Mouse (Mus musculus) Patski (cell line): ENCODE results near the gene Eed. TPM values are rescaled to one million over a fixed set of nuclear protein-coding genes. Genes with fewer than 3 reads are reported as not detected.

ENCODE experiments used
- ATAC-seq: fragments of 100-300 bp; one replicate; pipeline ENCODE4 v1.8.0; 2021
- CTCF ChIA-PET: fragments of 350-600 bp; sonication (Branson Sonifier 250); formaldehyde crosslinking; loops from one replicate; lab custom pipeline; 2022; ENCODE audit warnings: inconsistent platforms; lab: Charles Lee
- POLR2A ChIA-PET: fragments of 350-600 bp; sonication (Branson Sonifier 250); formaldehyde crosslinking; loops from one replicate; lab custom pipeline; 2022; ENCODE audit warnings: antibody characterized with exemption, inconsistent platforms; lab: Charles Lee
- DNase-seq: peaks from one replicate; pipeline ENCODE4 v3.0.0-alpha.2; 2011; ENCODE audit warnings: low read depth, low spot score
- H3K27me3 ChIP-seq: fragments of 371-371 bp; one replicate; pipeline ENCODE4 v1.5.1; 2021
- CTCF ChIP-seq: fragments of 100-300 bp; IDR thresholded peaks from one replicate; pipeline ENCODE4 v1.5.1; 2021
- in situ Hi-C: fragments of 300-500 bp; cut with MboI; formaldehyde crosslinking; loops from 3 replicates; pipeline ENCODE4 v1.11.1; 2018; ENCODE audit warnings: low pct_unique_long_range_greater_than_20kb, mixed read lengths
- polyA plus RNA-seq: library from polyadenylated mRNA; unstranded; gene quantifications from one replicate; pipeline ENCODE4 v1.2.3, GENCODE M21; 2021

Gene Eed
- 74.1 TPM for polyA plus RNA-seq

- no peaks in the 10 kb centered on the region for H3K27me3 ChIP-seq
- in situ Hi-C loops: loop anchor here (25.0 kb wide), 1 partner anchor 457 kb away; the partner anchor contains the start of genes Ccdc89 and Crebzf
- TF ChIP-seq CTCF: no peak
- ATAC-seq: peak; percentile 86
- ChIA-PET CTCF (no interaction called here), POLR2A (interaction anchor here (1.0 to 1.3 kb wide), 4 partner anchors 13 to 25 kb away, joined by 3 to 4 read pairs (median 3); no protein-coding TSS in a partner anchor)
- peak; percentile 81 for DNase-seq
Observed at GRCm38 (mm10) chr7:89980485-89981422, at the start of gene Eed. Gene Eed, minus strand, starts transcription at chr7:89980983.

DNA sequence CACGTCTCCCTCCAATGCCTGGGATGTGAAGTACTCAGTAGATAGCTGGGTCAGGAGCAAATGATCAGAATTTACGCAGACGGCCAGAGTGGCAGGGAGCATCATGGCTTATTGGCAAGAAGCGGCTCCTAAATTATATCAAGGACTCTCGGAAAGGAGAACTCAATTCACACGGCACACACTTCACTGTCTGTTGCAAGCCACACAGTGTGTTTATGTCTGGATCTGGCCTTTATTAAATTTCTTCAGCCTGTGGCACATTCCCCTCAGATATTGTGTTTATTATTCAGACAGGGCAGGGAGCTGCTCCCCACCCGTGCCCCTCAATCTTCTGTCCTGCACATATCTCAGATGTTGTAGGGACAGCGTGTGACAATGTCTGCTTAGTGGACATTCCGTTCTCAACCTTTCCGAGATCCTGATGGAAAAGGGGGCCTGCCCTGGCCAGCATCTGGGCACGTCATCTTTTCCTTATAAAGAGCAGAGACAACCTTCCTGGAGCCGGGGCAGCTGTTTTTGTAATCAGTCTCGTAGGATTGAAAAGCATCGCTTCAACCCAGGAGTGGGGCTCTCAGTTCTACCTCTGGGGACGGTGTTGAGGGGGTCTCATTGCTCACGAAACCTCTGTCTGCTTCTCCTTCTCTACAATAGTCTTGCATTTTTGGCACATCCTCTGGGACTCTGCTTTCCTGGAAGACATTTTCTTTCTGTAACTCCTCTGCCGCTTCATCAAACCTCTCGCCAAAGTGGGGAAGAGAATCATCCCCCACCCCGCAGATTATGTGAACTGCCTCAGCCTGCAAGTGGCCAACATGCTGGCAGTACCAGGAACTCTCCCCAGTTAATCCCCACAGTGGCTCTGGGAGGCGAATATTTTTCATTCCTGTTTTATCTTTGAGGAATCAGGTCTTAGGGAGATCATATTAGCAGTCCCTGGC lies 49.0 kb upstream of the Eed start:
- TF ChIP-seq CTCF: no peak
- POLR2A ChIA-PET: no interaction called here
- DNase-seq: peak; percentile 38
- H3K27me3 ChIP-seq: no peaks in the 10 kb centered on the region
- in situ Hi-C loops: no loop called here
- CTCF ChIA-PET: interaction anchor here (0.8 to 1.6 kb wide), 7 partner anchors 10 to 117 kb away, joined by 3 to 7 read pairs (median 3); no protein-coding TSS in a partner anchor
- peak; percentile 35 for ATAC-seq

DNA sequence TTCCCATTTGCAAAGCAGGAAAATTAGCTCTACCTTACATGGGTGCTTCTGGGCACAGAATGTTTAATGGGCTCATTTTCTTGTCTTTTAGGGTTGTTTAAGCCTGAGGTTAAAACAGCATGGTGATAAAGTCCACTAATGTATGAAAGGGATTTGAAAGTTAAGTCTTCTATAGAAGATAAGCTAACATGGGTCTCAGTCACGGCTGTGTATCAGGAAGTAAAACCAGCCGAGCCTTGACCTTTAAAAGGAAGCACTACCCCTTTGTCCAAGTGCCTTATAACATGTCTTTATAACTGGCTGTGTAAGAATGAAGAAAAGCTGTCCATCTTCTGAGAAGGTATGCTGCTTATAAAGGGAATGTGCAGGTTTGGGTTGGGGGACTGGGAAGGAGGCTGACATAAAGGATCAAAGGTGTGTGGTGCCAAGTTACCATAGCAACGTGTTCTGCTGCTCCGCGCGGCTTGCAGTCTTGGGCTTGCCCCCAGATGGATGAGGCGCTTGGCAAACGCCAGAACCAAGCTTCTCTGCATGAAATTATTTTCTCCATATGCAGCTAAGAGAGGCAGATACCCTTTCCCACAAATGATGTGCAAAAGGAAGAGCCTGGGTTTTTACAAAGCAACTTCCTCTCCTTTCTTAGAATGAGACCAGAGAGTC lies 48.2 kb upstream of the Eed start:
- in situ Hi-C loops: no loop called here
- POLR2A ChIA-PET: no interaction called here
- no peaks in the 10 kb centered on the region for H3K27me3 ChIP-seq
- no peak for DNase-seq
- TF ChIP-seq CTCF: no peak
- CTCF ChIA-PET: interaction anchor here (1.3 to 1.6 kb wide), 2 partner anchors 10 to 35 kb away, joined by 4 to 7 read pairs; no protein-coding TSS in a partner anchor
- no peak for ATAC-seq

DNA sequence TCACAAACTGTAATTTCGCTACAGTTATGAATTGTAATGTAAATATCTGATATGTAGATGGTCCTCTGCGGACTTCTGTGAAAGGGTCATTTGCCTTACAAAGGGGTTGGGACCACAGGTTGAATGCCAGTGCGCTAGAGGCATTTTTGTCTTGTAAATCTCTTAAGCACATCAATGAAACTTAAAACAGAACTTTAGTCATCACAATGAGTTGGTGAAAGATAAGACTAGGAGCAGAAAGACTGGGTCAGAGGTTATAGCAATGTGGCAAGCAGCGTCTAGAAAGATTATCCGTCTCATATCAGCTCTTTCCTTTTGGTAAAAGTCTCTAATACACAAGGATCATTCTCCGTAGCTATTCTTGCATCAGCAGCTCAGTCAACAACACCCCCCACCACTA lies 44.2 kb upstream of the Eed start:
- CTCF ChIA-PET: no interaction called here
- no peak for TF ChIP-seq CTCF
- DNase-seq (no peak), ATAC-seq (no peak)
- no peaks in the 10 kb centered on the region for H3K27me3 ChIP-seq
- POLR2A ChIA-PET: no interaction called here
- in situ Hi-C loops: no loop called here

DNA sequence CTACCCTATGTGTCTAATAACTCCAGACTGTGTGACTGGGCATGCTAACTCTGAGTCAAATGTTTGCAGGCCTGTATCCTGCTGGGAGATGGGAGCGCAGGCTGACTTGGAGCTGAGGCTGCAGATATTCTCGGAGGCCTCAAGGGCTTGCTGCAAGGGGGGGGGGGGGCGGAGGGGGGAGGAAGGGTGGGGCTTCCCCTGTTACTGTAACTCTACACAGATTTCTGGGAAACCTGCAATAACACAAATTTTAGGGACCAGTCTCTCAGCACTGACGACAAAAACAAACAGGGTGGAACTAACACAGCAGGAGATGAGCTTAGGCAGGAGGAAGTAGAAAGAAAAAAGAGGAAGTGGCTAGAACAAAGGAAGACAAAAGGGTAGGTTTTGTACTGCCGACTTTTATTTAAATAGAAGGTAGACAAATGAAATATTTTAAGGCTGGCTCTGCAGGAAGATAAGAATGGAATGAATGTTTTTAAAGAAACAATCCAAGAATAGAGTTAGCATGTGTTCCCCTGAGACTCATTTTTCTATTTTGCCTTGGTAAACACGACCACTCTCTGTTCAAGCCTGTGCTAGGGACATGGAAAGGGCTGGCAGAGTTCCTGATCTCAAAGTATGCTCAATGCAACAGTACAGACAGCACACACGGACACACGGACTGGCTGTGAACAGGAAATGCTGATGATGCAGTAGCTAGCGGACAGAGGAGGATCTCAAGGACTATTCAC lies 42.4 kb upstream of the Eed start:
- no peak for TF ChIP-seq CTCF
- in situ Hi-C loops: no loop called here
- no peaks in the 10 kb centered on the region for H3K27me3 ChIP-seq
- ChIA-PET POLR2A (interaction anchor here (0.9 kb wide), 1 partner anchor 46 kb away, joined by 3 read pairs; no protein-coding TSS in a partner anchor), CTCF (interaction anchor here (0.8 to 1.7 kb wide), 3 partner anchors 15 to 142 kb away, joined by 3 to 4 read pairs (median 3); no protein-coding TSS in a partner anchor)
- ATAC-seq (no peak), DNase-seq (no peak)

DNA sequence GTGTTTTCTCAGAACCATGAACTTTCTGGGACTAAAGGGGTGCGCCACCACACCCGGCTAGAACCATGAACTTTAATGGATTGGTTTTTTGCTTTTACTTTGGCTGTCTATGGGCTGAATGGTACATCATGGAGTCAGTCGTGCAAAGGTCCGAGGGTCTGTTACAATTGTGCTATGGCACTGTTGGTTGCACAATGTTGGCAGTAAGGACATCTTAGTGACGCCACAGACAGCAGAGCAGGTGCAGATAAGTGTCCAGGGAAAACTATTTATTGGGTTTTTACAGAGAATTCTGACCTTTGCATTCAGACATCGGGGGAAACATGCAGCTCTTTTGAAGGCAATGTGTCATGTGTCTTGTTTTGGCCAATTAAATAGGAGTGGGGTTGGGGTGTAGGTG lies 39.5 kb upstream of the Eed start:
- CTCF ChIA-PET: interaction anchor here (2.1 kb wide), 1 partner anchor 9 kb away, joined by 7 read pairs; no protein-coding TSS in a partner anchor
- in situ Hi-C loops: no loop called here
- POLR2A ChIA-PET: interaction anchor here (0.7 kb wide), 1 partner anchor 210 kb away, joined by 4 read pairs; no protein-coding TSS in a partner anchor
- DNase-seq (no peak), ATAC-seq (no peak)
- H3K27me3 ChIP-seq: no peaks in the 10 kb centered on the region
- no peak for TF ChIP-seq CTCF

DNA sequence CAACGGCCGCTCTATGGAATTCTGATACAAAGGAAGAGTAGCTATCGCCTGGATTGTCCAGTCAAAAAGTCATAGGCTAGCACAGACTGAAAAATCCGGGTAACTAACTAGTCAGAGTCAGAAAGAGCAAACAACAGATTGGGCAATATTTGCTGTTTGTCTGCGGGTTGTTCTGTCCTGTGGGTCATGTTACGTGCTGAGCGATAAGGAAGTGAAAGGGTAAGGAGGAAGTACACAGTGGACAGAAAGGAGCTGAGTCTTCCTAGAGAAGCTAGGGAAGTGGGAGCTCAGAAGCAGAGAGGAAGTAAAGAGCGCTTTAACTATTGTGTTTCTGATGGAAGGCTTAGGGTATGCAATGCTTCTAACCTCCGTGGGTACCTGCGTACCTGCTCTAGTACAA lies 38.8 kb upstream of the Eed start:
- DNase-seq (no peak), ATAC-seq (no peak)
- ChIA-PET CTCF (interaction anchor here (1.2 to 2.1 kb wide), 2 partner anchors 10 to 14 kb away, joined by 3 to 7 read pairs; no protein-coding TSS in a partner anchor), POLR2A (interaction anchor here (0.7 kb wide), 1 partner anchor 210 kb away, joined by 4 read pairs; no protein-coding TSS in a partner anchor)
- TF ChIP-seq CTCF: no peak
- no peaks in the 10 kb centered on the region for H3K27me3 ChIP-seq
- in situ Hi-C loops: no loop called here

GRCm38 (mm10) chr7:90016930-90017588 lies 36.3 kb upstream of the Eed start:
- H3K27me3 ChIP-seq: no peaks in the 10 kb centered on the region
- ATAC-seq: no peak
- CTCF ChIA-PET: interaction anchor here (1.1 to 3.2 kb wide), 7 partner anchors 10 to 247 kb away, joined by 4 to 17 read pairs (median 5); no protein-coding TSS in a partner anchor
- TF ChIP-seq CTCF: no peak
- in situ Hi-C loops: no loop called here
- POLR2A ChIA-PET: interaction anchor here (1.1 to 1.2 kb wide), 2 partner anchors 10 to 249 kb away, joined by 3 read pairs; no protein-coding TSS in a partner anchor
- DNase-seq: no peak
